Mouse (Mus musculus) liver, postnatal 0 days (tissue): ENCODE measurements around the gene Chrng.

ENCODE experiments used
- CTCF ChIP-seq: sonication (generic); IDR thresholded peaks from 2 replicates; pipeline ENCODE4 v1.5.1; 2016; ENCODE audit warnings: antibody characterized with exemption, low read depth
- EP300 ChIP-seq: IDR thresholded peaks from 2 replicates; pipeline ENCODE4 v1.6.1; 2016; ENCODE audit warnings: antibody characterized with exemption, low read depth, mild to moderate bottlenecking

- TF ChIP-seq CTCF: no peak
- TF ChIP-seq EP300: no peak
These were observed 7.2 kb upstream of the Chrng start for GRCm38 (mm10) chr1:87197296-87197695.
